Mouse (Mus musculus) heart, embryonic 16.5 days (tissue): ENCODE results near the gene Gm20736. TPM values are rescaled to one million over a fixed set of nuclear protein-coding genes. Genes with fewer than 3 reads are reported as not detected.
"Not testable (repeated sequence)": the region's sequence is repeated elsewhere in the genome, so short reads cannot be mapped to it uniquely, and the experiment has no call there.

ENCODE experiments used
- ATAC-seq: fragments of 200-750 bp; cut with Nextera tagmentation; replicated peaks from 2 replicates; pipeline ENCODE4 v1.8.0; 2017; ENCODE audit warnings: moderate number of reproducible peaks; ENCODE audit not compliant: insufficient read depth, low FRiP score; ENCODE audit errors: extremely low read depth
- H3K27ac ChIP-seq: fragments of 300-500 bp; sonication (generic); 2 replicates; pipeline ENCODE4 v1.5.1; 2014; ENCODE audit warnings: mild to moderate bottlenecking, low read length, control low read depth, moderate library complexity
- H3K27me3 ChIP-seq: fragments of 300-500 bp; sonication (generic); 2 replicates; pipeline ENCODE4 v1.6.1; 2014; ENCODE audit warnings: low read length, mixed read lengths; ENCODE audit not compliant: control insufficient read depth, insufficient read depth
- H3K36me3 ChIP-seq: fragments of 300-500 bp; sonication (generic); 2 replicates; pipeline ENCODE4 v1.6.1; 2014; ENCODE audit not compliant: control insufficient read depth, insufficient read depth
- H3K4me1 ChIP-seq: fragments of 300-500 bp; sonication (generic); 2 replicates; pipeline ENCODE4 v1.6.1; 2014; ENCODE audit warnings: low read length, mixed read lengths; ENCODE audit not compliant: control insufficient read depth, insufficient read depth
- H3K4me2 ChIP-seq: fragments of 300-500 bp; sonication (generic); 2 replicates; pipeline ENCODE4 v1.6.1; 2014; ENCODE audit warnings: low read depth, mild to moderate bottlenecking, control low read depth, low read length
- H3K4me3 ChIP-seq: fragments of 300-500 bp; sonication (generic); 2 replicates; pipeline ENCODE4 v1.5.1; 2014; ENCODE audit warnings: mild to moderate bottlenecking, control low read depth, low read length
- H3K9ac ChIP-seq: fragments of 300-500 bp; sonication (generic); 2 replicates; pipeline ENCODE4 v1.6.1; 2014; ENCODE audit warnings: low read length, control low read depth
- H3K9me3 ChIP-seq: fragments of 300-500 bp; sonication (generic); replicated peaks from 2 replicates; pipeline ENCODE4 v1.6.1; 2016; ENCODE audit warnings: low read length; ENCODE audit not compliant: control insufficient read depth
- WGBS: fragments of 180-500 bp; shearing (Covaris S2); extraction: QIAGEN DNeasy Blood & Tissue Kit; methylation state at CpG from one replicate; pipeline ENCODE4 v1.1.7; 2014; 5-methylcytosine and 5-hydroxymethylcytosine counted together
- polyA plus RNA-seq: library from polyadenylated mRNA; unstranded; fragments of >200 nt; fragmentation: Nextera tagmentation; extraction: Ambion mirVana; gene quantifications from 2 replicates; pipeline ENCODE4 v1.2.1, GENCODE M21; 2015

Gm20736 gene
- polyA plus RNA-seq = not detected in 2 replicates

DNA sequence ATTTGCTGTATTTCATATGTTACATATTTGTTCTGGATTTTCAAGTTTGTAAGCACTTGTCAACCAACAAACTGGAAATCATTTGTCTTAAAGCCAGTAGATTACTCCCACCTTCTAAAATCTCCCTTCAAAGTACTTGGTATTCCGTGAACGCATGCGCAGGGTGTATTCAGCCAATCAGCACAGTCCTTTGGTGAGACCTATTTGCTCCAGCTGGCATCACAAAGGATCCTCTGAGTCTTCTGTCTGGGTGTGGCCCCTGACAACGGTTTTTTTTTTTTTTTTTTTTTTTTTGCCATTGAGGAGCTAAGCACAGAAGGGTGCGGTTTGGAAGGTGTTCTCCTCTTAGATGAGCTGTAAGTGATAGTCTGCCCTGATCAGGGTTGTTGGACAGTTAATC is at the start of gene Gm20736:
Gene Gm20736, plus strand, starts transcription at position 301 of the 400 bp plus-strand sequence.
- not testable (repeated sequence) for H3K4me3 ChIP-seq, ATAC-seq, H3K36me3 ChIP-seq, H3K4me2 ChIP-seq, H3K9ac ChIP-seq, H3K9me3 ChIP-seq, H3K27me3 ChIP-seq, H3K27ac ChIP-seq, H3K4me1 ChIP-seq
- WGBS = no CpG with 5 or more reads among the region's 5 CpGs

Other genes with a start within 250 kb of the Gm20736 start
- gene Gm20924, start 170.2 kb upstream of the Gm20736 start, polyA plus RNA-seq = not detected in 2 replicates